Mouse (Mus musculus): Measurements from ENCODE around the gene Apoa1. TPM values are rescaled to one million over a fixed set of nuclear protein-coding genes. Genes with fewer than 3 reads are reported as not detected.

Gene Apoa1
- total and polyA plus RNA-seq, 3 experiments, result 1.8 to 16.1 TPM; not detected in 1

DNA sequence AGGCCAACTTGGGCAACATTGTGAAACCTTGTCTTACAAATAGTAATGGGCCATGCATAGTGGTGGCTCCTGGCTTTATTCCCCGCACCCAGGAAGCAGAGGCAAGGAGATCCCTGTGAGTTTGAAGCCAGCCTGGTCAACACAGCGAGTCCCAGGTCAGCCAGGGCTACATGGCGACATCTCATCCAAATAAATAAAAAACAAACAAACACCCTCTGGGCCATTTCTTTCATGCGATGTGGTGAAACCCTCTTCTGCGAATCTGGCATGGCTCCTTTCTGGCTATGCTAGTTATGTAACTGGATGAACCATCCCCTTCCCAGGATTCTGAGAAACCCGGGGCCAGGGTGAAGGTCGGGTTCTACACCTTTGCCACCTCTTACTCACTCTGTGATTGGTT lies 27.8 kb downstream of the Apoa1 start:
- no peak for DNase-seq (ENCODE audit: low read depth, low spot score)
- Histone ChIP-seq H3K9me3 (replicated peaks; ENCODE audit: insufficient read depth, low read length) (no peaks in the 10 kb centered on the region), H3K27me3 (ENCODE audit: control insufficient read depth in 1 of 2, insufficient read depth in 2 of 2, low read length in 2 of 2) (peaks cover 0 to 4% of the 10 kb centered on the region in 2 experiments; a peak in 2 of 4 replicates), H3K79me2 (ENCODE audit: control insufficient read depth, insufficient read depth, low read length, poor library complexity) (no peaks in the 10 kb centered on the region), H3K9ac (ENCODE audit: control insufficient read depth, low read depth, low read length, poor library complexity, severe bottlenecking) (no peak overlapping the region), H3K4me1 (ENCODE audit: control insufficient read depth in 1 of 2, insufficient read depth in 2 of 2, low read length in 2 of 2) (no peaks in the 10 kb centered on the region), H3K4me3 (ENCODE audit: control insufficient read depth in 1 of 2, insufficient read depth in 1 of 2, low read depth in 2 of 2, low read length in 2 of 2) (no peak overlapping the region), H3K36me3 (ENCODE audit: control insufficient read depth in 1 of 2, insufficient read depth in 2 of 2, low read length in 2 of 2) (no peaks in the 10 kb centered on the region), H3K27ac (ENCODE audit: control insufficient read depth, low read depth, low read length) (no peak overlapping the region)
- TF ChIP-seq MYB (IDR thresholded peaks at IDR 0.05; ENCODE audit: low read depth, low read length) (no peak), CTCF (IDR thresholded peaks at IDR 0.05 in 2 of 3, conservative IDR thresholded peaks at IDR 0.05 in 1 of 3; ENCODE audit: control insufficient read depth in 1 of 3, insufficient read depth in 1 of 3, low read depth in 2 of 3, low read length in 3 of 3, poor library complexity in 1 of 3, severe bottlenecking in 1 of 3) (no peak), CHD2 (IDR thresholded peaks at IDR 0.05; ENCODE audit: low read length) (no peak), TCF12 (IDR thresholded peaks at IDR 0.05; ENCODE audit: low read depth, low read length) (no peak), SIN3A (IDR thresholded peaks at IDR 0.05; ENCODE audit: low read length) (no peak), POLR2AphosphoS5 (IDR thresholded peaks at IDR 0.05; ENCODE audit: borderline replicate concordance, low read depth, low read length) (no peak), POLR2A (IDR thresholded peaks at IDR 0.05; ENCODE audit: control insufficient read depth in 1 of 2, insufficient read depth in 1 of 2, low read depth in 1 of 2, low read length in 2 of 2, poor library complexity in 1 of 2) (no peak), TAL1 (IDR thresholded peaks at IDR 0.05; ENCODE audit: low read length) (no peak), UBTF (IDR thresholded peaks at IDR 0.05; ENCODE audit: borderline replicate concordance, insufficient read depth, low read depth, low read length) (no peak), ETS1 (IDR thresholded peaks at IDR 0.05; ENCODE audit: low read depth, low read length) (no peak)

DNA sequence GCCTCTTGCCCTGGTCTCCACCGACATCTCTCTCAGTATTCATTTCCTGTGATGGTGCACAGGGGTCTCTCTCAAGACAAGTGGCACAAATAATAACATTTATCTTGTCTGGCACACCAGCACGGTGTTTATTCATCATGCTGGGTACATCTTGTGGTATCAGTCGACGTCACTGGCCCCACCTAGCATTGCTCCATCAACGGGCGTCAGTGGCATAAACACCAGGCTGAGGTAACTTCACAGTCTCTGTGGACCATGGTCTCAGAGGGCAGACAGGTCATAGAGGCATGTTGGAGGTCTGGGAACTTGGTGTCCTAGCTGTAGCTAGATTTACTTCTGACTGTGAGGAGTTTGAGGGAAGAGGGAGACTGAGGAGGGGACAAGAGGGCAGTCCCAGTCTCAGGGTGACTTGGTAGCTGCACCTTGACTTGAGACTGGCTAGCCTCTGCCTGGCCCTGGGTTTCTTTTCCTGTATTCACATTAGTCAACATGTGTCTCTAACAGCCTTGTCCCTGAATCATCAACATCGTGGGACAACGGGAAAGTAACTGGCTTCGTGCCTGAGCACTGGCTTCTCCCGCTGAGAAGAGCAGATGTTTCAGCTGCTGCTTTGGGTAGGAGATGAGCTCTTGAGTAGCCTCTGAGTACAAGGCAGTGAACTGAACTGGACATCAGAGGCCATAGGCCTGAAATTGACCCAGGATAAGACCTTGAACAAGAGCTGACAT lies 28.4 kb downstream of the Apoa1 start:
- no peak overlapping the region for H3K4me3 ChIP-seq (ENCODE audit: control insufficient read depth in 1 of 2, insufficient read depth in 1 of 2, low read depth in 2 of 2, low read length in 2 of 2)
- no peaks in the 10 kb centered on the region for H3K4me1 ChIP-seq (ENCODE audit: control insufficient read depth in 1 of 2, insufficient read depth in 2 of 2, low read length in 2 of 2)
- H3K9ac ChIP-seq (ENCODE audit: control insufficient read depth, low read depth, low read length, poor library complexity, severe bottlenecking), result no peak overlapping the region
- H3K79me2 ChIP-seq (ENCODE audit: control insufficient read depth, insufficient read depth, low read length, poor library complexity), result no peaks in the 10 kb centered on the region
- no peaks in the 10 kb centered on the region for H3K9me3 ChIP-seq (replicated peaks; ENCODE audit: insufficient read depth, low read length)
- TF ChIP-seq UBTF (IDR thresholded peaks at IDR 0.05; ENCODE audit: borderline replicate concordance, insufficient read depth, low read depth, low read length) (no peak), TAL1 (IDR thresholded peaks at IDR 0.05; ENCODE audit: low read length) (no peak), TBP (IDR thresholded peaks at IDR 0.05; ENCODE audit: low read depth, low read length) (no peak), USF1 (IDR thresholded peaks at IDR 0.05; ENCODE audit: low read depth, low read length) (no peak), GATA1 (IDR thresholded peaks at IDR 0.05; ENCODE audit: low read depth, low read length) (no peak), ETS1 (IDR thresholded peaks at IDR 0.05; ENCODE audit: low read depth, low read length) (no peak), USF2 (IDR thresholded peaks at IDR 0.05; ENCODE audit: borderline replicate concordance in 1 of 2, insufficient read depth in 1 of 2, low read depth in 1 of 2, low read length in 2 of 2) (no peak), GABPA (IDR thresholded peaks at IDR 0.05; ENCODE audit: low read depth, low read length) (no peak), E2F4 (IDR thresholded peaks at IDR 0.05; ENCODE audit: borderline replicate concordance, low read depth, low read length) (no peak), SMC3 (IDR thresholded peaks at IDR 0.05; ENCODE audit: low read depth, low read length) (no peak), NELFE (IDR thresholded peaks at IDR 0.05; ENCODE audit: low read depth, low read length) (no peak)
- no peak overlapping the region for H3K27ac ChIP-seq (ENCODE audit: control insufficient read depth, low read depth, low read length)
- H3K36me3 ChIP-seq (ENCODE audit: control insufficient read depth in 1 of 2, insufficient read depth in 2 of 2, low read length in 2 of 2), result no peaks in the 10 kb centered on the region
- DNase-seq (ENCODE audit: low read depth, low spot score), result no peak
- H3K27me3 ChIP-seq (ENCODE audit: control insufficient read depth in 1 of 2, insufficient read depth in 2 of 2, low read length in 2 of 2), result peaks cover 0 to 4% of the 10 kb centered on the region in 2 experiments; a peak in 2 of 4 replicates
